Mouse (Mus musculus): ENCODE results near the gene Sorl1. TPM values are rescaled to one million over a fixed set of nuclear protein-coding genes. Genes with fewer than 3 reads are reported as not detected.
"Not testable (repeated sequence)": the region's sequence is repeated elsewhere in the genome, so short reads cannot be mapped to it uniquely, and the experiment has no call there.

Gene Sorl1
- total RNA-seq, 4 experiments from 2014 or later = 171 to 189 (median 179) TPM

- no peak for DNase-seq (ENCODE audit: low spot score in 2 of 2)
Observed at GRCm38 (mm10) chr9:42094028-42094551, 30.0 kb downstream of the Sorl1 start.

GRCm38 (mm10) chr9:42092749-42093148, 31.3 kb downstream of the Sorl1 start:
- no peak for DNase-seq (ENCODE audit: low spot score in 2 of 2)

GRCm38 (mm10) chr9:42091561-42091960, 32.5 kb downstream of the Sorl1 start:
- no peak for DNase-seq (ENCODE audit: low spot score in 2 of 2)

GRCm38 (mm10) chr9:42087921-42088320, 36.2 kb downstream of the Sorl1 start:
- no peak for DNase-seq (ENCODE audit: low spot score in 2 of 2)

- DNase-seq (ENCODE audit: low spot score in 2 of 2) = no peak
Observed at GRCm38 (mm10) chr9:42085970-42086369, 38.1 kb downstream of the Sorl1 start.

GRCm38 (mm10) chr9:42083661-42084067, 40.4 kb downstream of the Sorl1 start:
- DNase-seq (ENCODE audit: low spot score in 2 of 2) = peak; percentile 78 to 80

GRCm38 (mm10) chr9:42081681-42082530, 42.2 kb downstream of the Sorl1 start:
- no peak for DNase-seq (ENCODE audit: low spot score in 2 of 2)

- no peak for DNase-seq (ENCODE audit: low spot score in 2 of 2)
Observed at GRCm38 (mm10) chr9:42080671-42081070, 43.4 kb downstream of the Sorl1 start.

- DNase-seq (ENCODE audit: low spot score in 2 of 2) = no peak
Observed at GRCm38 (mm10) chr9:42077112-42077845, 46.8 kb downstream of the Sorl1 start.

GRCm38 (mm10) chr9:42076256-42076849, 47.7 kb downstream of the Sorl1 start:
- DNase-seq (ENCODE audit: low spot score in 2 of 2) = no peak

- no peak for DNase-seq (ENCODE audit: low spot score in 2 of 2)
Observed at GRCm38 (mm10) chr9:42075241-42075640, 48.9 kb downstream of the Sorl1 start.

- peak; percentile 48 to 58 for DNase-seq (ENCODE audit: low spot score in 2 of 2)
Observed at GRCm38 (mm10) chr9:42072010-42072409, 52.1 kb downstream of the Sorl1 start.

- DNase-seq (ENCODE audit: low spot score in 2 of 2) = no peak
Observed at GRCm38 (mm10) chr9:42070856-42071255, 53.2 kb downstream of the Sorl1 start.

GRCm38 (mm10) chr9:42069471-42069870, 54.6 kb downstream of the Sorl1 start:
- DNase-seq (ENCODE audit: low spot score in 2 of 2) = no peak

- no peak for DNase-seq (ENCODE audit: low spot score in 2 of 2)
Observed at GRCm38 (mm10) chr9:42067950-42068349, 56.1 kb downstream of the Sorl1 start.

GRCm38 (mm10) chr9:42065756-42066155, 58.3 kb downstream of the Sorl1 start:
- no peak for DNase-seq (ENCODE audit: low spot score in 2 of 2)

GRCm38 (mm10) chr9:42063391-42063790, 60.7 kb downstream of the Sorl1 start:
- no peak for DNase-seq (ENCODE audit: low spot score in 2 of 2)

- no peak for DNase-seq (ENCODE audit: low spot score in 2 of 2)
Observed at GRCm38 (mm10) chr9:42062269-42062668, 61.8 kb downstream of the Sorl1 start.

- not testable (repeated sequence) for DNase-seq (ENCODE audit: low spot score in 2 of 2)
Observed at GRCm38 (mm10) chr9:42059006-42059405, 65.1 kb downstream of the Sorl1 start.

- no peak for DNase-seq (ENCODE audit: low spot score in 2 of 2)
Observed at GRCm38 (mm10) chr9:42056591-42056990, 67.5 kb downstream of the Sorl1 start.

GRCm38 (mm10) chr9:42055378-42055777, 68.7 kb downstream of the Sorl1 start:
- DNase-seq (ENCODE audit: low spot score in 2 of 2) = peak; percentile 48 to 58
